Mouse (Mus musculus): ENCODE measurements around the gene Rcn3. TPM values are rescaled to one million over a fixed set of nuclear protein-coding genes. Genes with fewer than 3 reads are reported as not detected.

The Rcn3 gene
- total RNA-seq, 1 experiment: 137 TPM

- Histone ChIP-seq H3K9ac (ENCODE audit: insufficient read depth, low read depth, low read length, poor library complexity, severe bottlenecking) (no peak within 1 kb of the TSS), H3K4me3 (ENCODE audit: insufficient read depth in 1 of 2, low read depth in 1 of 2, low read length in 2 of 2, poor library complexity in 1 of 2, severe bottlenecking in 1 of 2) (no peak within 1 kb of the TSS), H3K27ac (ENCODE audit: insufficient read depth, low read depth, low read length, poor library complexity, severe bottlenecking) (no peak within 1 kb of the TSS), H3K4me1 (ENCODE audit: control insufficient read depth in 2 of 2, insufficient read depth in 2 of 2, low read length in 2 of 2, poor library complexity in 1 of 2) (peaks cover 3 to 16% of the 10 kb centered on the region in 2 experiments; a peak in 2 of 4 replicates), H3K9me3 (ENCODE audit: control insufficient read depth, insufficient read depth, low read depth, low read length) (no peaks in the 10 kb centered on the region), H3K36me3 (ENCODE audit: control insufficient read depth, insufficient read depth, low read length, poor library complexity, severe bottlenecking) (no peaks in the 10 kb centered on the region)
- in situ Hi-C loops (cut with MboI; ENCODE audit: low sequenced_read_pairs in 2 of 2, unreplicated experiment in 2 of 2): no loop called here
- no peak for DNase-seq (ENCODE audit: low read depth, low spot score)
- TF ChIP-seq HCFC1 (IDR thresholded peaks at IDR 0.05; ENCODE audit: borderline replicate concordance, insufficient read depth, low read length) (no peak), CHD2 (IDR thresholded peaks at IDR 0.05; ENCODE audit: low read depth, low read length) (no peak), ZC3H11A (IDR thresholded peaks at IDR 0.05; ENCODE audit: borderline replicate concordance, low read depth, low read length) (no peak), ZNF384 (IDR thresholded peaks at IDR 0.05; ENCODE audit: low read depth, low read length) (no peak), MAFK (IDR thresholded peaks at IDR 0.05; ENCODE audit: insufficient read depth, low read depth, low read length) (no peak)
Observed at GRCm38 (mm10) chr7:45103652-45104180, 11.7 kb upstream of the Rcn3 start, which contains the start of gene Fcgrt. Gene Fcgrt, minus strand, starts transcription at chr7:45103851.

- Histone ChIP-seq H3K4me3 (ENCODE audit: insufficient read depth in 1 of 2, low read depth in 1 of 2, low read length in 2 of 2, poor library complexity in 1 of 2, severe bottlenecking in 1 of 2) (no peak overlapping the region), H3K36me3 (ENCODE audit: control insufficient read depth, insufficient read depth, low read length, poor library complexity, severe bottlenecking) (no peaks in the 10 kb centered on the region), H3K9ac (ENCODE audit: insufficient read depth, low read depth, low read length, poor library complexity, severe bottlenecking) (no peak overlapping the region), H3K9me3 (ENCODE audit: control insufficient read depth, insufficient read depth, low read depth, low read length) (no peaks in the 10 kb centered on the region), H3K4me1 (ENCODE audit: control insufficient read depth in 2 of 2, insufficient read depth in 2 of 2, low read length in 2 of 2, poor library complexity in 1 of 2) (peaks cover 3 to 18% of the 10 kb centered on the region in 2 experiments; a peak in 2 of 4 replicates), H3K27ac (ENCODE audit: insufficient read depth, low read depth, low read length, poor library complexity, severe bottlenecking) (no peak overlapping the region)
- TF ChIP-seq ZNF384 (IDR thresholded peaks at IDR 0.05; ENCODE audit: low read depth, low read length): no peak
- no peak for TF ChIP-seq MAFK (IDR thresholded peaks at IDR 0.05; ENCODE audit: insufficient read depth, low read depth, low read length)
- no peak for TF ChIP-seq CHD2 (IDR thresholded peaks at IDR 0.05; ENCODE audit: low read depth, low read length)
- no peak for TF ChIP-seq HCFC1 (IDR thresholded peaks at IDR 0.05; ENCODE audit: borderline replicate concordance, insufficient read depth, low read length)
- TF ChIP-seq ZC3H11A (IDR thresholded peaks at IDR 0.05; ENCODE audit: borderline replicate concordance, low read depth, low read length): no peak
- DNase-seq (ENCODE audit: low read depth, low spot score): no peak
- in situ Hi-C loops (cut with MboI; ENCODE audit: low sequenced_read_pairs in 2 of 2, unreplicated experiment in 2 of 2): no loop called here
Observed at GRCm38 (mm10) chr7:45102940-45103585, 11.0 kb upstream of the Rcn3 start.

- Histone ChIP-seq H3K9me3 (ENCODE audit: control insufficient read depth, insufficient read depth, low read depth, low read length) (no peaks in the 10 kb centered on the region), H3K36me3 (ENCODE audit: control insufficient read depth, insufficient read depth, low read length, poor library complexity, severe bottlenecking) (no peaks in the 10 kb centered on the region), H3K4me3 (ENCODE audit: insufficient read depth in 1 of 2, low read depth in 1 of 2, low read length in 2 of 2, poor library complexity in 1 of 2, severe bottlenecking in 1 of 2) (no peak overlapping the region), H3K4me1 (ENCODE audit: control insufficient read depth in 2 of 2, insufficient read depth in 2 of 2, low read length in 2 of 2, poor library complexity in 1 of 2) (peaks cover 3 to 20% of the 10 kb centered on the region in 2 experiments; a peak in 2 of 4 replicates), H3K27ac (ENCODE audit: insufficient read depth, low read depth, low read length, poor library complexity, severe bottlenecking) (no peak overlapping the region), H3K9ac (ENCODE audit: insufficient read depth, low read depth, low read length, poor library complexity, severe bottlenecking) (no peak overlapping the region)
- TF ChIP-seq ZC3H11A (IDR thresholded peaks at IDR 0.05; ENCODE audit: borderline replicate concordance, low read depth, low read length): no peak
- in situ Hi-C loops (cut with MboI; ENCODE audit: low sequenced_read_pairs in 2 of 2, unreplicated experiment in 2 of 2): no loop called here
- DNase-seq (ENCODE audit: low read depth, low spot score): no peak
Observed at GRCm38 (mm10) chr7:45102441-45102840, 10.4 kb upstream of the Rcn3 start.

- no peak overlapping the region for H3K4me3 ChIP-seq (ENCODE audit: insufficient read depth in 1 of 2, low read depth in 1 of 2, low read length in 2 of 2, poor library complexity in 1 of 2, severe bottlenecking in 1 of 2)
- H3K9ac ChIP-seq (ENCODE audit: insufficient read depth, low read depth, low read length, poor library complexity, severe bottlenecking): no peak overlapping the region
- DNase-seq (ENCODE audit: low read depth, low spot score): no peak
- no peak overlapping the region for H3K27ac ChIP-seq (ENCODE audit: insufficient read depth, low read depth, low read length, poor library complexity, severe bottlenecking)
- in situ Hi-C loops (cut with MboI; ENCODE audit: low sequenced_read_pairs in 2 of 2, unreplicated experiment in 2 of 2): no loop called here
- H3K4me1 ChIP-seq (ENCODE audit: control insufficient read depth in 2 of 2, insufficient read depth in 2 of 2, low read length in 2 of 2, poor library complexity in 1 of 2): peaks cover 0 to 18% of the 10 kb centered on the region in 2 experiments; a peak in 1 of 4 replicates
- H3K36me3 ChIP-seq (ENCODE audit: control insufficient read depth, insufficient read depth, low read length, poor library complexity, severe bottlenecking): no peaks in the 10 kb centered on the region
- H3K9me3 ChIP-seq (ENCODE audit: control insufficient read depth, insufficient read depth, low read depth, low read length): no peaks in the 10 kb centered on the region
- TF ChIP-seq HCFC1 (IDR thresholded peaks at IDR 0.05; ENCODE audit: borderline replicate concordance, insufficient read depth, low read length) (no peak), CHD2 (IDR thresholded peaks at IDR 0.05; ENCODE audit: low read depth, low read length) (no peak), MAFK (IDR thresholded peaks at IDR 0.05; ENCODE audit: insufficient read depth, low read depth, low read length) (no peak), ZNF384 (IDR thresholded peaks at IDR 0.05; ENCODE audit: low read depth, low read length) (no peak), ZC3H11A (IDR thresholded peaks at IDR 0.05; ENCODE audit: borderline replicate concordance, low read depth, low read length) (no peak)
Observed at GRCm38 (mm10) chr7:45100046-45100445, 8.0 kb upstream of the Rcn3 start.
